Mouse (Mus musculus) brain, adult 2 months (tissue): ENCODE data around the gene Slbp.

ENCODE experiments used
- DNase-seq: peaks from one replicate; pipeline ENCODE4 v3.0.0; 2011; ENCODE audit warnings: low read depth, low spot score

Slbp gene

GRCm38 (mm10) chr5:33681044-33681443 is 28.7 kb upstream of the Slbp start:
- no peak for DNase-seq

GRCm38 (mm10) chr5:33678244-33678643 is 25.9 kb upstream of the Slbp start:
- DNase-seq: no peak

- peak; percentile 62 for DNase-seq
Observed at GRCm38 (mm10) chr5:33675964-33676363, 23.6 kb upstream of the Slbp start.

- DNase-seq: peak; percentile 85
Observed at GRCm38 (mm10) chr5:33674439-33674838, 22.1 kb upstream of the Slbp start.

- DNase-seq: no peak
Observed at GRCm38 (mm10) chr5:33671659-33672058, 19.3 kb upstream of the Slbp start.

- DNase-seq: peak; percentile 44
Observed at GRCm38 (mm10) chr5:33668223-33668622, 15.8 kb upstream of the Slbp start.

GRCm38 (mm10) chr5:33658664-33659050 is 6.3 kb upstream of the Slbp start:
- no peak for DNase-seq

GRCm38 (mm10) chr5:33657787-33658663 is 5.7 kb upstream of the Slbp start, which contains the start of the genes Tacc3 and Tmem129:
Gene Tacc3 (plus strand): TSS chr5:33658128.
Gene Tmem129 (minus strand): TSS chr5:33658416.
- peak; percentile 100 for DNase-seq

GRCm38 (mm10) chr5:33657251-33657786 is 4.9 kb upstream of the Slbp start:
- DNase-seq: no peak

- peak; percentile 5 for DNase-seq
Observed at GRCm38 (mm10) chr5:33656739-33657138, 4.4 kb upstream of the Slbp start.

GRCm38 (mm10) chr5:33655251-33655840 is 3.0 kb upstream of the Slbp start:
- no peak for DNase-seq

- no peak for DNase-seq
Observed at GRCm38 (mm10) chr5:33654424-33654823, 2.0 kb upstream of the Slbp start.

GRCm38 (mm10) chr5:33652783-33653173 is 404 bp upstream of the Slbp start:
- no peak for DNase-seq

GRCm38 (mm10) chr5:33651541-33651920 is 843 bp downstream of the Slbp start:
- DNase-seq: peak; percentile 52

- no peak for DNase-seq
Observed at GRCm38 (mm10) chr5:33651017-33651416, 1.4 kb downstream of the Slbp start.

- DNase-seq: peak; percentile 76
Observed at GRCm38 (mm10) chr5:33640652-33641051, 11.7 kb downstream of the Slbp start.

GRCm38 (mm10) chr5:33638826-33639225 is 13.5 kb downstream of the Slbp start:
- no peak for DNase-seq

- no peak for DNase-seq
Observed at GRCm38 (mm10) chr5:33637606-33638350, 14.6 kb downstream of the Slbp start.

- no peak for DNase-seq
Observed at GRCm38 (mm10) chr5:33635361-33635760, 17.0 kb downstream of the Slbp start.

- peak; percentile 55 for DNase-seq
Observed at GRCm38 (mm10) chr5:33632526-33632925, 19.8 kb downstream of the Slbp start.

GRCm38 (mm10) chr5:33630615-33631014 is 21.8 kb downstream of the Slbp start:
- no peak for DNase-seq

- peak; percentile 48 for DNase-seq
Observed at GRCm38 (mm10) chr5:33630061-33630460, 22.3 kb downstream of the Slbp start.
